Mouse (Mus musculus) lung, postnatal 0 days (tissue): ENCODE results near the gene Cpm. TPM values are rescaled to one million over a fixed set of nuclear protein-coding genes. Genes with fewer than 3 reads are reported as not detected.
"Not testable (repeated sequence)": the region's sequence is repeated elsewhere in the genome, so short reads cannot be mapped to it uniquely, and the experiment has no call there.

ENCODE experiments used
- ATAC-seq: fragments of 200-750 bp; cut with Nextera tagmentation; 2 replicates; pipeline ENCODE4 v1.8.0; 2017; ENCODE audit warnings: moderate library complexity
- DNase-seq: peaks from one replicate; pipeline ENCODE4 v3.0.0-alpha.2; 2016; ENCODE audit warnings: low spot score
- H3K27ac ChIP-seq: fragments of 300-500 bp; sonication (generic); 2 replicates; pipeline ENCODE4 v1.5.1; 2014; ENCODE audit warnings: antibody characterized with exemption, mild to moderate bottlenecking, low read length, mixed read lengths
- H3K27me3 ChIP-seq: fragments of 300-500 bp; sonication (generic); replicated peaks from 2 replicates; pipeline ENCODE4 v1.6.1; 2014; ENCODE audit warnings: low read length, mixed read lengths; ENCODE audit not compliant: insufficient read depth
- H3K36me3 ChIP-seq: fragments of 300-500 bp; sonication (generic); 2 replicates; pipeline ENCODE4 v1.6.1; 2014; ENCODE audit warnings: low read length, mixed read lengths; ENCODE audit not compliant: insufficient read depth
- H3K4me1 ChIP-seq: fragments of 300-500 bp; sonication (generic); 2 replicates; pipeline ENCODE4 v1.6.1; 2014; ENCODE audit warnings: antibody characterized with exemption, low read depth, low read length, mixed read lengths; ENCODE audit not compliant: insufficient read depth
- H3K4me2 ChIP-seq: fragments of 300-500 bp; sonication (generic); replicated peaks from 2 replicates; pipeline ENCODE4 v1.6.1; 2014; ENCODE audit warnings: low read depth, mild to moderate bottlenecking, low read length, moderate library complexity, mixed read lengths
- H3K4me3 ChIP-seq: fragments of 300-500 bp; sonication (generic); 2 replicates; pipeline ENCODE4 v1.5.1; 2014; ENCODE audit warnings: low read depth, low read length
- H3K9ac ChIP-seq: fragments of 300-500 bp; sonication (generic); replicated peaks from 2 replicates; pipeline ENCODE4 v1.6.1; 2014; ENCODE audit warnings: low read depth, mild to moderate bottlenecking
- H3K9me3 ChIP-seq: fragments of 300-500 bp; sonication (generic); 2 replicates; pipeline ENCODE4 v1.6.1; 2016; ENCODE audit warnings: low read length, mixed read lengths
- CTCF ChIP-seq: IDR thresholded peaks from 2 replicates; pipeline ENCODE4 v1.5.1; 2016; ENCODE audit warnings: antibody characterized with exemption, mild to moderate bottlenecking
- EP300 ChIP-seq: IDR thresholded peaks from 2 replicates; pipeline ENCODE4 v1.6.1; 2016; ENCODE audit warnings: antibody characterized with exemption, mild to moderate bottlenecking, control low read depth
- WGBS: fragments of 180-500 bp; shearing (Covaris S2); extraction: QIAGEN DNeasy Blood & Tissue Kit; methylation state at CpG from one replicate; pipeline ENCODE4 v1.1.7; 2014; 5-methylcytosine and 5-hydroxymethylcytosine counted together
- polyA plus RNA-seq: library from polyadenylated mRNA; unstranded; fragments of >200 nt; fragmentation: Nextera tagmentation; extraction: Ambion mirVana; gene quantifications from 2 replicates; pipeline ENCODE4 v1.2.1, GENCODE M21; 2015

Gene Cpm
- polyA plus RNA-seq, 1 experiment from 2014 or later: 250 TPM

- no peaks in the 10 kb centered on the region for H3K4me1 ChIP-seq
- 0 out of 2 replicates have a peak, but pooled peaks cover 6% of the 10 kb centered on the region for H3K36me3 ChIP-seq
- TF ChIP-seq EP300: no peak
- TF ChIP-seq CTCF: no peak
- ATAC-seq (no peak), DNase-seq (no peak)
- H3K4me2 ChIP-seq: no peak overlapping the region
- H3K27me3 ChIP-seq: no peaks in the 10 kb centered on the region
- 76% methylated on average over 14 of the region's 14 CpGs for WGBS
- no peak overlapping the region for H3K4me3 ChIP-seq
- H3K27ac ChIP-seq: no peak overlapping the region
- H3K9ac ChIP-seq: no peak overlapping the region
- no peaks in the 10 kb centered on the region for H3K9me3 ChIP-seq
Measured at GRCm38 (mm10) chr10:117732962-117733592, 103.8 kb downstream of the Cpm start.

DNA sequence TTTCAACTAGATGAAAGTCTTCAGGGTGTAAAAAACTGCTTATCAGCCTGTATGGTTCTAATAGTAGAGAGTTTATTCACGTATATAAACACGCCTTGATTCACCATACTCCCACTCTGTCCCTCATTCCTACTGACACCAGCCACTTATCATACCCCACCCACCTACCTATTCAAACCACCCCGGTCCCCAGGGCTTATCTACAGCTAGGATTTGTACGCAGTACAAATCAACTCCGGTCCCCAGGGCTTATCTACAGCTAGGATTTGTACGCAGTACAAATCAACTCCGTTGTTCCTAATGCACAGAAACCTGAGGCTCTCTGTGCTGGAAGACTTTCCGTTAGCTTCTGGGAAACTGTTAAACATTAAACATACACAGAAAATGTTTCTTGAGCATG, 104.3 kb downstream of the Cpm start:
- not testable (repeated sequence) for H3K27me3 ChIP-seq, H3K4me2 ChIP-seq, H3K36me3 ChIP-seq, ATAC-seq, H3K9me3 ChIP-seq, DNase-seq, H3K4me1 ChIP-seq, H3K9ac ChIP-seq, H3K4me3 ChIP-seq, H3K27ac ChIP-seq
- 45% methylated on average over 7 of the region's 8 CpGs for WGBS

DNA sequence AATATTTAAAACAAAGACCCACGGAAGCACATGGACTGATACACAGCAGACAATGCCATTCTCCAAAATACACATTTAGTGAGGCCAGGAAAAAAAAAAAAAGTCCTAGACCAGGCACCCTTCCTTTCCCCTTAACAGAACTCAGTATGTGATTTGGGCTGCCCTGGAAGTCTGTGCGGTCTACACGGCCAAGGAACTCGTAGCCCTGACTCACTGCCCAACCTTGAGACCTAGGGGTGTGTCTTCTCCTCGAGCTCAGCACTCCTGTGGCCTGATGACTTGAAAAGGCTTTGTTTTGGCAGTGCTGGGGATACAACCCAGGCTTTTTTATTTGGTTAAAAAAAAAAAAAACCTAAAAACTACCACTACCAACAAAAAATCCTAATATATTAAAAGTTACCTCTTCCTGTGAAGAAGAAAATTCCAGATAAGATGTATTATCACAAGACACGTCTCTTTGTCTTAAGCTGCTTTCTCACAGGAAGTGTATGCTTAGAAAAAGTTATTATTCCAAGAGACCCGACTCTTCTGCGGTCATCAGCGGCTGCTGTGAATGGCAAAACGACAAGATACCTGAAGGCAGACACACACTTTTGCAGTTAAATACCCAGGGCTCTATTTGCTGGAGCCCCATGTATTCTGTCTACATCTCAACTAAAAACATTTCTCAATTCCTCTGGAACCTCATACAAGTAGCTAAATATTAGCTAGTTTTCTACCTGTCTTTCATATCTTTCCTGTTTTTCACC, 105.0 kb downstream of the Cpm start:
- not testable (repeated sequence) for H3K27me3 ChIP-seq, H3K9ac ChIP-seq, H3K36me3 ChIP-seq, H3K9me3 ChIP-seq, H3K27ac ChIP-seq, H3K4me2 ChIP-seq, DNase-seq, ATAC-seq, H3K4me1 ChIP-seq, H3K4me3 ChIP-seq
- 52% methylated on average over 9 of the region's 10 CpGs for WGBS

DNA sequence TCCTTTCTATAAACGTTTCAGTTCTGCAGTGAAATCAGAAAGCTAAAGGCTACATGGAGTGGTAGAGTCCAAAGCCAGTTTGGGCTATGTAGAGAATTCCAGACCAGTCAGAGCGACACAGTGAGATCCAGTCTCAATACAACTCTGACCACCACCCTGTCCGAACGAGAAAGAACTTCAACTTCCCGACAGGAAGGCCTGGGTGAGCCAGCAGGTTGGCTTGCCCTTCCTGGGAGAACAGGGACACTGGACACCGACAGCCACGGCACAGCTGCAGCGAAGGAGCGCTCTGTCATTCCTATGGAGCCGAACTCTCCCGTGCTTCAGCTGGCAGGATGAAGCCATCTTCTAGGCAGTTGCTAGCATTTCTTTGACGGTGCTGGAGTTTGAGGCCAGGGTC, 106.1 kb downstream of the Cpm start:
- not testable (repeated sequence) for H3K36me3 ChIP-seq, H3K27me3 ChIP-seq, DNase-seq, H3K9me3 ChIP-seq, H3K4me2 ChIP-seq, H3K9ac ChIP-seq, H3K27ac ChIP-seq, H3K4me1 ChIP-seq, ATAC-seq, H3K4me3 ChIP-seq
- WGBS: 84% methylated on average over 11 of the region's 12 CpGs

- Histone ChIP-seq H3K27me3 (no peaks in the 10 kb centered on the region), H3K4me3 (no peak overlapping the region), H3K36me3 (0 out of 2 replicates have a peak, but pooled peaks cover 6% of the 10 kb centered on the region), H3K9ac (no peak overlapping the region), H3K4me2 (no peak overlapping the region), H3K9me3 (no peaks in the 10 kb centered on the region), H3K4me1 (no peaks in the 10 kb centered on the region), H3K27ac (no peak overlapping the region)
- DNase-seq: no peak
- TF ChIP-seq EP300 (no peak), CTCF (no peak)
- WGBS: 89% methylated on average over 5 of the region's 5 CpGs
- no peak for ATAC-seq
Measured at GRCm38 (mm10) chr10:117736573-117736972, 107.3 kb downstream of the Cpm start.

Other genes starting within 250 kb of the Cpm start
- 61.0 and 67.6 TPM in 2 replicates for gene Cpsf6, start 249.5 kb upstream of the Cpm start, polyA plus RNA-seq
- 22.7 and 28.9 TPM in 2 replicates for gene Mdm2, start 81.3 kb downstream of the Cpm start, polyA plus RNA-seq
- gene Slc35e3, start 116.9 kb downstream of the Cpm start, polyA plus RNA-seq: 16.7 and 17.2 TPM in 2 replicates
- 15.2 and 17.3 TPM in 2 replicates for gene Nup107, start 163.2 kb downstream of the Cpm start, polyA plus RNA-seq
- gene Rap1b, start 216.5 kb downstream of the Cpm start, polyA plus RNA-seq: 268 and 290 TPM in 2 replicates